In the genomic region with DNA sequence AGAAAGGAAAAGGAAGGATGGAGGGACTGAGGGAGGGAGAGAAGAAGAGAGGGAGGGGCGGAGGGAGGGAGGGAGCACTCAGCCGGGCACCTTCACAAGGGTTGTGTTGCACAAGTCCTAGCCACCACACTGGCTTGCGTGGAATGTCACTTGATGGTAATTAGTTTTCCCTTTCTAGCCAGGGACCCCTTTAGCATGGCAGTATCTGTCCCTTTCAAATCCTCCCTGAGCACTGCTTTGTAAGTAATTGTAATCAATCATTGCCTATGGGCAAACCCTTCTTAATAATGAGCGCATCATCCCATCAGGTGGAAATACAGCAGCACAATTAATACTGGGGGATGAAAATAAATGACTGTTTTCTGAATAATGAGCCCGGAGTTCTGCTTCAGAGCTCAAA, we compare ENCODE assay signal across 19 mouse cellular contexts.
DNase-seq lines count a peak whose midpoint lies in the region; ATAC-seq and TF ChIP-seq lines count a peak whose summit lies in the region.
"Had no signal": no experiment of that assay in that cellular context is flagged by ENCODE, and none has a peak within 500 bp of the region (broad histone marks: within the 10 kb centered on the region; RNA-seq: fewer than 3 reads in every experiment).

No protein-coding gene starts in this region.

- H3K4me2 ChIP-seq in hindbrain, embryonic 11.5 days (replicated peaks; ENCODE audit: low read depth, low read length), result 0 out of 2 replicates have a peak overlapping the region, but pooled peaks have one; percentile 11
- peak overlapping the region; percentile 29; the same call in 1 of the 2 replicates for H3K4me2 ChIP-seq in hindbrain, embryonic 12.5 days (replicated peaks)
- H3K4me2 ChIP-seq in midbrain, embryonic 15.5 days, result peak overlapping the region; percentile 30
- H3K4me2 ChIP-seq: embryonic facial prominence, embryonic 12.5 days; heart, embryonic 12.5 days; limb, embryonic 12.5 days had no signal

- DNase-seq in hindbrain, embryonic 11.5 days (ENCODE audit: low spot score), result no peak
- DNase-seq in hindbrain, embryonic 10.5 days (ENCODE audit: low spot score), result no peak
- peak; percentile 70 for DNase-seq in brain, embryonic 14.5 days (ENCODE audit: low read depth)
- DNase-seq in left cerebral cortex, postnatal 36 days (ENCODE audit: low spot score in 2 of 2), result no peak
- no peak for DNase-seq in spleen, adult 18-20 months
- DNase-seq: cerebellum, postnatal 36 days; gastrocnemius, postnatal 14 days; heart, postnatal 36 days; kidney, adult 11 months; lung, postnatal 14 days had no signal

- 47% methylated on average over 5 of the region's 5 CpGs for WGBS in hindbrain, embryonic 11.5 days
- WGBS in hindbrain, embryonic 10.5 days, result 60% methylated on average over 5 of the region's 5 CpGs
- 43% methylated on average over 5 of the region's 5 CpGs for WGBS in hindbrain, embryonic 12.5 days
- WGBS in midbrain, embryonic 15.5 days, result 42% methylated on average over 5 of the region's 5 CpGs

- H3K4me3 ChIP-seq in hindbrain, embryonic 11.5 days (ENCODE audit: low read depth, low read length), result no peak overlapping the region
- H3K4me3 ChIP-seq in hindbrain, embryonic 10.5 days, result no peak overlapping the region
- no peak overlapping the region for H3K4me3 ChIP-seq in hindbrain, embryonic 12.5 days
- no peak overlapping the region for H3K4me3 ChIP-seq in midbrain, embryonic 15.5 days
- H3K4me3 ChIP-seq: embryonic facial prominence, embryonic 12.5 days; heart, embryonic 12.5 days; layer of hippocampus, adult 2 months; limb, embryonic 12.5 days had no signal

- H3K27ac ChIP-seq in hindbrain, embryonic 11.5 days (ENCODE audit: low read depth, low read length), result no peak overlapping the region
- H3K27ac ChIP-seq in hindbrain, embryonic 10.5 days, result no peak overlapping the region
- H3K27ac ChIP-seq in hindbrain, embryonic 12.5 days, result no peak overlapping the region
- H3K27ac ChIP-seq in midbrain, embryonic 15.5 days, result no peak overlapping the region
- H3K27ac ChIP-seq: embryonic facial prominence, embryonic 12.5 days; layer of hippocampus, adult 2 months; limb, embryonic 12.5 days; liver, embryonic 14.5 days had no signal

- no peaks in the 10 kb centered on the region for H3K9me3 ChIP-seq in hindbrain, embryonic 11.5 days (ENCODE audit: control insufficient read depth, low read length)
- H3K9me3 ChIP-seq in hindbrain, embryonic 10.5 days, result no peaks in the 10 kb centered on the region
- H3K9me3 ChIP-seq in hindbrain, embryonic 12.5 days (replicated peaks), result no peaks in the 10 kb centered on the region
- H3K9me3 ChIP-seq in midbrain, embryonic 15.5 days, result no peaks in the 10 kb centered on the region
- H3K9me3 ChIP-seq: embryonic facial prominence, embryonic 12.5 days; heart, embryonic 12.5 days; limb, embryonic 12.5 days had no signal

- intact Hi-C loops in left cerebral cortex, postnatal 36 days (cut with DNase I), result no loop called here

- H3K27me3 ChIP-seq in hindbrain, embryonic 11.5 days (ENCODE audit: control insufficient read depth, insufficient read depth, low read length), result no peaks in the 10 kb centered on the region
- no peaks in the 10 kb centered on the region for H3K27me3 ChIP-seq in hindbrain, embryonic 10.5 days (ENCODE audit: insufficient read depth, poor library complexity, severe bottlenecking)
- H3K27me3 ChIP-seq in hindbrain, embryonic 12.5 days, result no peaks in the 10 kb centered on the region
- no peaks in the 10 kb centered on the region for H3K27me3 ChIP-seq in midbrain, embryonic 15.5 days (replicated peaks)
- H3K27me3 ChIP-seq: embryonic facial prominence, embryonic 12.5 days; heart, embryonic 12.5 days; limb, embryonic 12.5 days; Patski had no signal

- no peak overlapping the region for H3K9ac ChIP-seq in hindbrain, embryonic 11.5 days (ENCODE audit: low read depth, low read length)
- H3K9ac ChIP-seq in hindbrain, embryonic 12.5 days, result no peak overlapping the region
- no peak overlapping the region for H3K9ac ChIP-seq in midbrain, embryonic 15.5 days
- H3K9ac ChIP-seq: embryonic facial prominence, embryonic 12.5 days; heart, embryonic 12.5 days; limb, embryonic 12.5 days; liver, embryonic 14.5 days had no signal

- 0 out of 2 replicates have a peak, but pooled peaks cover 5% of the 10 kb centered on the region for H3K4me1 ChIP-seq in hindbrain, embryonic 11.5 days (replicated peaks; ENCODE audit: control insufficient read depth, insufficient read depth, low read length)
- peaks cover 16% of the 10 kb centered on the region for H3K4me1 ChIP-seq in hindbrain, embryonic 10.5 days (replicated peaks)
- H3K4me1 ChIP-seq in hindbrain, embryonic 12.5 days, result peaks cover 7% of the 10 kb centered on the region
- peaks cover 7% of the 10 kb centered on the region; the same call in 1 of the 2 replicates for H3K4me1 ChIP-seq in midbrain, embryonic 15.5 days
- H3K4me1 ChIP-seq: embryonic facial prominence, embryonic 12.5 days; limb, embryonic 12.5 days had no signal

- no peak for TF ChIP-seq CTCF in brain, embryonic 14.5 days (IDR thresholded peaks at IDR 0.05; ENCODE audit: borderline replicate concordance, extremely low read depth, insufficient read depth, insufficient read length)

- no peak for TF ChIP-seq POLR2A in brain, embryonic 14.5 days (IDR thresholded peaks at IDR 0.05; ENCODE audit: borderline replicate concordance, extremely low read depth, insufficient read depth, insufficient read length, poor library complexity, severe bottlenecking)

- H3K36me3 ChIP-seq in hindbrain, embryonic 11.5 days (ENCODE audit: control insufficient read depth, insufficient read depth, low read length), result no peaks in the 10 kb centered on the region
- H3K36me3 ChIP-seq in hindbrain, embryonic 10.5 days, result no peaks in the 10 kb centered on the region
- H3K36me3 ChIP-seq in hindbrain, embryonic 12.5 days, result no peaks in the 10 kb centered on the region
- H3K36me3 ChIP-seq in midbrain, embryonic 15.5 days (replicated peaks), result no peaks in the 10 kb centered on the region
- H3K36me3 ChIP-seq: embryonic facial prominence, embryonic 12.5 days; heart, embryonic 12.5 days; limb, embryonic 12.5 days had no signal

- peak; percentile 69 for ATAC-seq in hindbrain, embryonic 11.5 days (ENCODE audit: low FRiP score)
- ATAC-seq in hindbrain, embryonic 12.5 days (ENCODE audit: low FRiP score), result peak; percentile 87
- peak; percentile 65 for ATAC-seq in midbrain, embryonic 15.5 days (replicated peaks)
- ATAC-seq in frontal cortex, adult (ENCODE audit: low TSS enrichment), result no peak
- ATAC-seq: Patski had no signal
